Mouse (Mus musculus) left cerebral cortex, adult 18-20 months (tissue): ENCODE measurements at regions not wholly inside any gene's neighbourhood (a gene's known extent, or its start where the extent isn't known, plus 50 kb on each side); places are given as distances from the start of the nearest gene placed in this dataset.

Source experiments
- DNase-seq, 2 experiments: peaks; one replicate each; pipeline ENCODE4 v3.0.0; 2021 to 2022; ENCODE audit warnings: low spot score in 2 of 2, mixed read lengths in 1 of 2

GRCm38 (mm10) chr11:20982010-20982409, 109.1 kb upstream of the Peli1 start:
- DNase-seq = no peak

DNA sequence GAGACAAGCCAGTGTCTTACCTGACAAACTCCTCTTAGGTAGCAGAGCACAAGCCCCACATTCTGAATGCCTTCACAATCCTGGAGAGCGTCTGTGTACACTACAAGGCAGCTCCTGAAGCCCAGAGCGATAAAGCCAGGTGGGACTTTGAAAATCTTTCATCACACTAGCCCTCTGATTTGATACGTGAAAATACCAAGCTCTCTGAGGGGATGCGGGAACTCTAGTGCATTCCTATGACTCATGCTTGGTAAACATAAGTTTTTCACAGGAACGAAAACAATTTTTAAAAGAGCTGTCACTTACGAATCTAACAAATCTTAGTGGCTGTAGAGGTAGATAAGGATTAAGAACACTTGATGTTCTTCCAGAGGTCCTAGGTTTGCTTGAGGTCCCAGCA, 108.6 kb upstream of the Peli1 start:
- DNase-seq = no peak

DNA sequence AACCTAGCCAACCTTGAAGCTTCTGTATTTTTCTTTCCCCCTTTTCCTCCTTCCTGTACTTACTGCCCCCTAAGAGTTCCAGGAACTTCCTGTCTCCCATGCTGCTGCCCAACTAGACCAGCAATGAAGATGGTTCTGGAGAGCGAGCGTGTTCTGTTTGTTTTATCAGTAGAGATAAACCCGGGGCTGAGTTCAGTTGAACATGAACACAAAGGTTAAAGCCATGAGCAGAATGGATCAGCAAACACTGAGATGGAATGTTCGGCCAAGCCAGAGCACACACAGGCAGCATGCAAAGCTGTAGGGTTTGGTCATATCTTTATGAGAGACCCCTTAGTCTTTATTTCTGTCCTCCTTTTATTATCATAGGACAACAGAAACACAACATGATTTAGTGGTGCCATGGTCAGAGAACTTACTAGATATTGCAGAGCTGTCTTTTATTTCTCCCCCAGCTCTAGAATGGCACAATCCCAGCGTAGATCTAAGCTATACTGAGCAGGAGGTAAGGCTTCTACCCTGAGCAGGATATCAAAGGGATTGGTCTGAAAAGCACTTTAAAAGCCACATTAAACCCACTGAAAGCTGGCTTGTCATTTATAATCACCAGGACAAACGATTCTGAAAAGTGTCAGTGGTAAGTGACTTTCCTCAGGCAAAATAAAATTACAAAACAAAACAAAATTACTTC, 105.9 kb upstream of the Peli1 start:
- DNase-seq = no peak

GRCm38 (mm10) chr11:20985771-20986170, 105.3 kb upstream of the Peli1 start:
- no peak for DNase-seq

GRCm38 (mm10) chr11:20987171-20987815, 103.8 kb upstream of the Peli1 start:
- no peak for DNase-seq

GRCm38 (mm10) chr11:20987841-20988251, 103.2 kb upstream of the Peli1 start:
- DNase-seq = peak; percentile 53 to 71

DNA sequence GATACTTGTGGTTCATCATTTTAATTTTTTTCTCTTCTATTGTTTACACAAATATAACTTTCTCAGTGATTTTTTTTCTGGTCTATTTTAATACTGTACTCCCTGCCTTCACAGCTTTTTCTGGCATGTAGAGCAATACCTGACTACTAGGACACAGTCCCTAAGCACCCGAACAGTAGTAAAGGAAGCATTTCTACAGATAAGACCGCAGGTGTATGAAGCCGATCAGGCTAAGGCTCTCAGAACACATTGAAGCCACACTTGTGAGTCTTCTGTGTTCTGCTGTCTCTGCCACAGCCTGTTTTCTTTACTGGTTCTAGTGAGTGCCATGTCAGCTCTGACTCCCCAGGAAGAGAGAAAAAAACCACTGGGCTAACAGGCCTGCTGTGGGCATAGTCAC, 102.2 kb upstream of the Peli1 start:
- DNase-seq = no peak

DNA sequence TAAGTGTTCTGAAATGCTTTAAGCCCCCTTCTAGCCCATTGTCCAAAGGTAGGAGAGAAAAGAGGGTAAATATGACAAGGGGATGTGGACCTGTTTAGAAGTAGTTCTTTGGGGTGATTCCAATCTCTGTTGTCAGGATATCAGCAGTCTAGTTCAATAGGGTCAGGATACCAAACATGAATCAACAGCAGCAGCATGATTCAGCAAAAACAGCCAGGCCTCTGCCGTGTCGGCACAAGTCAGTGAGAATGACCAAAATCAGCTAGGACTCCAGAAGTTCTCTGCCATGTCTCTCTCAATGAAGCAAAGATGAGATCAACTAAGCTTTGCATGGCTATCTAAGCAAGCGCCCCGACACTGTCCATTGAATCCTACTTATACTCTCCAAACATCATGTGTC, 97.5 kb upstream of the Peli1 start:
- no peak for DNase-seq

DNA sequence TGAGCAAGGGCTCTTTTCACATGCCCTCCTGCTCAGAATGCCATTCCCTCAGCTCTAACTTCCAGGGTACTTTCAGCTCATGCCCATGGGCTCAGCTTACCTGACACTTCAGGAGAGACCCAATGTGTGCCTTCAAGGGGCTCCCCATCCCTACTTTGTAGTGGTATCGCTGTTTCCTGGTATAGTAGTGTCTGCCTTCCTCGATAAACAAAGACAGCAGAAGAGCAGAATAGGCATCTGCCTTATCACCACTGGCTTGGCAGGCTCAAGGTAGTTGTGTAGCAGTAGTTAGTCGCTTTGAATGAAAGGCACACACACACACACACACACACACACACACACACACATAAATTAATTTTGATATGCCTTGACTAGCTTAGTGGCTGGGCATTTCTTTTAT, 89.7 kb upstream of the Peli1 start:
- no peak for DNase-seq

DNA sequence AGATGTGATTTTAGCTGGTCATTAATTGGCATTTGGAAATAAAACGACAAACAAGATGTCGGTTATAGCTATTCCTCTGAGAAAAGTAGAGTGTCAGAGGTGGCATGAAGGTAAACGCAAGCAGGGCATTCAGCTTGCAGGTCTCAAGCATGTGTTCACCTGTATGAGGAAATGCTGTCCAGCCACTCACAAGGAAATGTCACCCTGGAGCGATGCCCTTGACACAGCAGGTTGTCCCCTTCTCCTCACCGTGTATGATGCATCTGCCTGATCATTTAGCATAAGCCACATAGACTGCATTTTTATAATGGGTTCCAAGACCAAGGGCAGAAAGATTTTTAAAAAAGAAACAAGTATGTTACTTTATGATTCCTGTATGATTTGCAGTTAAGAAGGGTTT, 83.9 kb upstream of the Peli1 start:
- no peak for DNase-seq

- DNase-seq = no peak
Measured at GRCm38 (mm10) chr11:21009505-21009904, 81.6 kb upstream of the Peli1 start.

GRCm38 (mm10) chr11:21010867-21011266, 80.2 kb upstream of the Peli1 start:
- no peak for DNase-seq

DNA sequence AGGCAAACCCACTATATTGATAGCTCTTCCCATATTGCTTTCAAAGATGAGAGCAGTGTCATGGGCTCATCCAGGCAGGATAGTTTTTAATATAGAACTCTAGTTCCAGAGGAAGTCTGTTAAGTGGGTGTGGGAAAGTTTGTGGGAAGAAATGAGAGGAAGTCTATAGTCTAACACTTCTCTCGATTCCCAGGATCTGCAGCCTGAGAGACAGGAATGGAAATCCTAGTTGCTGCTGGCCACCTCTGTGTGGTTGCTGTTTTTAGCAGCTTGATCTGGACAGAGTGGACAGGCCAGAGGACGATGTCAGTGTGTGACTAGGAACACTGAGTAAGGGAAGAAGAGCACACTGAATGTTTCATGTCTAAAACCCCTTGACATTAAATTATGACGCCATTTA, 76.8 kb upstream of the Peli1 start:
- DNase-seq = no peak

DNA sequence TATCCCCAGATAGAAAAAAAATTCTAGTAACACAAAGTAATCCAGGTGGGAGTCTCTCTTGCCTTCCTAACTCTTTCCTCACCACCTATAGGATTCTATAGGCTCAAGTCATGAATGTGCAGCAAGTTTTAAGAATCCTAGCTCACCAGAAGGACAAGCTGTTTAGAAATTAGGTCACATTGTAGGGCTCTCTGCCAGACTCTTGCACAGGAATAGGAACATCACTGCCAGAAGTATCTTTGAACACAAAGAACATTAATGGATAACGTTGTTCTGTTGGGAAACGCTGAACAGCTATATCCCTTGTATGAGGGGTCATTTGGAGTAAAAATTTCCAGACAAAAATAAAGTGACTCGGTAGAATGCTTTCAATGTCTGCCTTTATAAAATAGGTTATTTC, 75.6 kb upstream of the Peli1 start:
- no peak for DNase-seq

- no peak for DNase-seq
Measured at GRCm38 (mm10) chr11:21016133-21016746, 74.9 kb upstream of the Peli1 start.

GRCm38 (mm10) chr11:21016791-21017329, 74.2 kb upstream of the Peli1 start:
- DNase-seq = no peak

DNA sequence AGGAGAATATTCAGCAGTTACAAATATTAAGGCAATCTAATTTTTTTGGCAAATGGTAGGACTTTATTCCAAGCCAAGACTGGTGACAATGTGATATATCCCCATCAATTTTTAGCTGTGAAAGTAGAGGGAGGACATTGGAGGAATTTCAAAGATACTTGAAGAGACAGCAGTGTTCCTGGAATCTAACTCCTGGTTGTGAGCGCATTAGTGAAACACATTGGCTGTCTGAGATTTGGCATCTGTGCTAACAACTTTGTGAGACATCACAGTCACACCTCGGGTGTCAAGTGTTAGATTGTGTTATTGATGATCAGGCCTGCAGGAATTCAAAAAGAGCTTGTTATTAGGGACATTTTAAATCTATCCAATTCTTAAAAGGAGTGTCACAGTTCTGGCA, 71.3 kb upstream of the Peli1 start:
- DNase-seq = no peak

- DNase-seq = no peak
Measured at GRCm38 (mm10) chr11:21024111-21024510, 67.0 kb upstream of the Peli1 start.

GRCm38 (mm10) chr11:21024521-21024920, 66.6 kb upstream of the Peli1 start:
- no peak for DNase-seq

- DNase-seq = no peak
Measured at GRCm38 (mm10) chr11:21027299-21027698, 63.8 kb upstream of the Peli1 start.

DNA sequence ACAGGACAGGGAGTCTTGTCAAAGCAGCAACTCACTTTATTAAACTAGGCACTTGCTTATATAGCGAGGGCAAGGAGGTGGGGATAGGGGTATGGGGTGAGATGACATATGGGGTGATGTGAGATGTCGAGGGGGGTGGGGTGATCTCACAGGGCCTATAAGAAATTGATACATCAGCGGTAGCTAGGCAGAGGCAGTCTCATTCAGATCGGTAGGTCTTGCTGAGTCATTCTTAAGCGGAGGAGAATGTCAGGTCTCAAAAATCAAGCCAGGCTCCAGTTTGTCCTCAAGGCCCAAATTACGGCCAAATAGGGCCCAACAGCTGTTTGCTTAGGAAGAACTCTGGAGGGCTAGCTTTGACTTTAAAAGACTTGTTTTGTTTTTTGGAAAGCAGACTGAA, 60.7 kb upstream of the Peli1 start:
- no peak for DNase-seq

DNA sequence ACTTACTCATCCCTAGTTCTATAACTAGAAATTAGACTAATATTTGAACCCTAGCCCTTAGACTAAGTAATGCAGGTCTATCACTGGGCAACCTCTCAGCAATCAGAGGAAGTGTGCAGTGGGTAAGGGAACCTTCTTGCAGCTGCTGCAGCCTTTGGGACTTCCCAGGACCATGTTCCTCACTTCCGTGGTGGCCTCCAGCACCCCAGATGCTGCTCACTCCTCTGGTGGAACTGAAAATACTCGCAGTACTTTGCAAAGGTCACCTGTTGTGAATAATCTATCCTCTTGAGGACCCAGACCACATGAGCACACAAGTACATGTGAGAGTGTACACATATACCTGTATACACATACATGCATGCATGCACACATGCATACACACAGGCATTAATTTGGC, 59.3 kb upstream of the Peli1 start:
- DNase-seq = no peak
